Mouse (Mus musculus): Measurements from ENCODE around the gene Gm28490. TPM values are rescaled to one million over a fixed set of nuclear protein-coding genes. Genes with fewer than 3 reads are reported as not detected.
"Not testable (repeated sequence)": the region's sequence is repeated elsewhere in the genome, so short reads cannot be mapped to it uniquely, and the experiment has no call there.

Gene Gm28490
- polyA plus RNA-seq (2017; shearing (Covaris generic)): not detected

GRCm38 (mm10) chrY:31634656-31635055, at the start of gene Gm28490:
Gm28490 (minus strand) TSS chrY:31634756.
- ATAC-seq: not testable (repeated sequence)
